Mouse (Mus musculus): ENCODE measurements around the gene Emx2. TPM values are rescaled to one million over a fixed set of nuclear protein-coding genes. Genes with fewer than 3 reads are reported as not detected.

Emx2 gene
- not detected in 2 replicates for polyA plus RNA-seq (2012; ENCODE audit: low replicate concordance)

DNA sequence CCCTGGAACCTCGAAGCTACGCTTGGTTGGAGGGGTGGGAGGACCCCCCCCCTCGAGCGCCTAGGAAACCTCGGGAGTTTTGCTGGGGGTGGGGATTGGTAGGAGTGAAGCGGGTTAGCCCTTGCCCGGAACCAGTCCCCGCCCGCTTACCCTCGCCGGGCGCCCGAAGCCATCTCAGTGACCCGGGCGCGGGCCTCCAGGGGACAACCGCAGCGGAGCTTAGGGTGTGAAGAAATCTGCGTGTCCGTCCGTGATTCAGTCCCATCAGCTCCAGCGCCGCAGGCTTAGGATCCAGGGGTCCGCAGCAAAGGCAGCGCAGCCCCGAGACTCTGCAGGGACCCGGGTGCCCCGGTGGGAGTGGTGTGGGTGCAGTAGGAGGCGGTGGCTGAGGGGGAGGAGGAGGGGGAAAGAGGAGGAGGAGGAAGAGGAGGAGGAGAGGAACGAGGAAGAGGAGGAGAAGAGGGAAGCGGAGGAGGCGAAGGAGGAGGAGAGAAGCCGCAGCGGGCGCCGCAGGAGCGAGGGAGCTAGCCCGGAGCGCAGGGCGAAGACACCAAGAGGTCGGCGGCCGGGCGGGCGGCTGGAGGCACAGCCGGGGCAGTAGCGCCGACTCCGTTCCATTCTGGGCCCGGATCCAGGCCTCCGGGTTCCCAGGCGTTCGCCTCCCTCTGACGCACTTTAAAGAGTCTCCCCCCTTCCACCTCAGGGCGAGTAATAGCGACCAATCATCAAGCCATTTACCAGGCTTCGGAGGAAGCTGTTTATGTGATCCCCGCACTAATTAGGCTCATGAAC is at the start of gene Emx2:
TSS of gene Emx2 (plus strand) at position 422 of the 792 bp plus-strand sequence.

Other genes starting within 250 kb of the Emx2 start
- gene Kcnk18, start 239.2 kb upstream of the Emx2 start, polyA plus RNA-seq (2012; ENCODE audit: low replicate concordance): not detected in 2 replicates
- 0.06 and 0.07 TPM in 2 replicates for gene Slc18a2, start 197.5 kb upstream of the Emx2 start, polyA plus RNA-seq (2012; ENCODE audit: low replicate concordance)
- 0.91 and 58.7 TPM in 2 replicates for gene Rps12-ps3, start 136.1 kb upstream of the Emx2 start, polyA plus RNA-seq (2012; ENCODE audit: low replicate concordance)
- 16.3 and 19.2 TPM in 2 replicates for gene Pdzd8, start 112.6 kb upstream of the Emx2 start, polyA plus RNA-seq (2012; ENCODE audit: low replicate concordance)